Mouse (Mus musculus): ENCODE measurements around the gene Gm21761. TPM values are rescaled to one million over a fixed set of nuclear protein-coding genes. Genes with fewer than 3 reads are reported as not detected.

Gene Gm21761
- total RNA-seq (2023), result not detected

GRCm38 (mm10) chr13:119929172-119929571 lies at the start of gene Gm21761:
Gm21761 (minus strand) TSS chr13:119929272.

GRCm38 (mm10) chr13:119950706-119951105 lies 21.6 kb upstream of the Gm21761 start, which contains the start of gene B020031M17Rik:
B020031M17Rik (minus strand) TSS chr13:119950806.

GRCm38 (mm10) chr13:119894685-119895084 lies 34.4 kb downstream of the Gm21761 start, which contains the start of gene Tcstv1:
Tcstv1 (minus strand) TSS chr13:119894785.

Other genes with a start within 250 kb of the Gm21761 start
- 10 to 100 TPM; 26.2 to 27.4 TPM for gene Hmgcs1, start 238.9 kb downstream of the Gm21761 start, total RNA-seq (2023)
- gene Nim1k, start 173.4 kb downstream of the Gm21761 start, total RNA-seq (2023), result under 1 TPM in 1 of 2 experiments, not detected in 1; 0.20 TPM
- gene Zfp131, start 138.4 kb downstream of the Gm21761 start, total RNA-seq (2023), result 10 to 100 TPM; 72.1 to 85.0 TPM
- gene AF067063, start 99.1 kb downstream of the Gm21761 start, total RNA-seq (2023), result not detected
- gene D13Ertd608e, start 93.3 kb downstream of the Gm21761 start, total RNA-seq (2023), result not detected
- gene Tcstv1, start 34.5 kb downstream of the Gm21761 start, total RNA-seq (2023), result not detected
- gene B020031M17Rik, start 21.5 kb upstream of the Gm21761 start, total RNA-seq (2023), result not detected
- gene Gm36079, start 97.7 kb upstream of the Gm21761 start, total RNA-seq (2023), result not detected
- under 1 TPM in 1 of 2 experiments, not detected in 1; 0.26 TPM for gene Gm21188, start 122.9 kb upstream of the Gm21761 start, total RNA-seq (2023)
- gene Gm20767, start 211.0 kb upstream of the Gm21761 start, total RNA-seq (2023), result not detected
- not detected for gene Gm21818, start 243.2 kb upstream of the Gm21761 start, total RNA-seq (2023)